Mouse (Mus musculus): ENCODE data around the gene Nsun6. TPM values are rescaled to one million over a fixed set of nuclear protein-coding genes. Genes with fewer than 3 reads are reported as not detected.
A peak's percentile ranks its signal among the peaks of the same experiment; 100 is the strongest.

Gene Nsun6
- polyA plus RNA-seq (2014; fragmentation: Nextera tagmentation; extraction: Ambion mirVana) = 12.8 and 15.0 TPM in 2 replicates

GRCm38 (mm10) chr2:15054945-15055637 is at the start of gene Nsun6:
Gene Nsun6 (minus strand): TSS chr2:15055069.
- H3K9me3 ChIP-seq (replicated peaks; ENCODE audit: control insufficient read depth, low read length) = no peaks in the 10 kb centered on the region
- peak; percentile 100 for ATAC-seq (replicated peaks; ENCODE audit: insufficient number of reproducible peaks, low FRiP score, low TSS enrichment, low read depth)

GRCm38 (mm10) chr2:15104386-15104785 is 49.5 kb upstream of the Nsun6 start:
- no peak overlapping the region for H3K27ac ChIP-seq (replicated peaks; ENCODE audit: low read depth, low read length)
- ATAC-seq (replicated peaks; ENCODE audit: insufficient number of reproducible peaks, low FRiP score, low TSS enrichment, low read depth) (no peak), DNase-seq (ENCODE audit: low spot score) (no peak)
- H3K9ac ChIP-seq (replicated peaks; ENCODE audit: low read length) = no peak overlapping the region
- H3K4me2 ChIP-seq (ENCODE audit: low read depth, low read length) = no peak overlapping the region
- WGBS = 55% methylated on average over 1 of the region's 1 CpGs
- H3K9me3 ChIP-seq (replicated peaks; ENCODE audit: control insufficient read depth, low read length) = no peaks in the 10 kb centered on the region
- no peak overlapping the region for H3K4me3 ChIP-seq (ENCODE audit: low read depth, low read length)
- H3K4me1 ChIP-seq (ENCODE audit: control insufficient read depth, insufficient read depth, low read length) = no peaks in the 10 kb centered on the region; the same call in 1 of the 2 replicates
- H3K36me3 ChIP-seq (replicated peaks; ENCODE audit: control insufficient read depth, insufficient read depth, low read depth, low read length) = no peaks in the 10 kb centered on the region
- no peaks in the 10 kb centered on the region for H3K27me3 ChIP-seq (ENCODE audit: control insufficient read depth, insufficient read depth, low read length)

More at GRCm38 (mm10) chr2:15054945-15055637, at the start of gene Nsun6:
- H3K27me3 ChIP-seq (ENCODE audit: control insufficient read depth, insufficient read depth, low read length) = no peaks in the 10 kb centered on the region
- peak within 1 kb of the TSS; percentile 98 for H3K9ac ChIP-seq (replicated peaks; ENCODE audit: low read length)
- no peaks in the 10 kb centered on the region for H3K36me3 ChIP-seq (replicated peaks; ENCODE audit: control insufficient read depth, insufficient read depth, low read depth, low read length)
- peak; percentile 95 for DNase-seq (ENCODE audit: low spot score)
- peak within 1 kb of the TSS; percentile 61 for H3K4me2 ChIP-seq (ENCODE audit: low read depth, low read length)
- H3K4me1 ChIP-seq (ENCODE audit: control insufficient read depth, insufficient read depth, low read length) = no peaks in the 10 kb centered on the region
- peak within 1 kb of the TSS; percentile 84 for H3K4me3 ChIP-seq (ENCODE audit: low read depth, low read length)
- WGBS = under 1% methylated on average over 63 of the region's 75 CpGs
- H3K27ac ChIP-seq (replicated peaks; ENCODE audit: low read depth, low read length) = peak within 1 kb of the TSS; percentile 94

GRCm38 (mm10) chr2:15096514-15097090 is 41.7 kb upstream of the Nsun6 start:
- H3K4me2 ChIP-seq (ENCODE audit: low read depth, low read length) = no peak overlapping the region
- no peaks in the 10 kb centered on the region for H3K9me3 ChIP-seq (replicated peaks; ENCODE audit: control insufficient read depth, low read length)
- no peaks in the 10 kb centered on the region for H3K27me3 ChIP-seq (ENCODE audit: control insufficient read depth, insufficient read depth, low read length)
- H3K4me1 ChIP-seq (ENCODE audit: control insufficient read depth, insufficient read depth, low read length) = no peaks in the 10 kb centered on the region
- no peaks in the 10 kb centered on the region for H3K36me3 ChIP-seq (replicated peaks; ENCODE audit: control insufficient read depth, insufficient read depth, low read depth, low read length)
- peak; percentile 51 for DNase-seq (ENCODE audit: low spot score)
- no peak overlapping the region for H3K4me3 ChIP-seq (ENCODE audit: low read depth, low read length)
- WGBS = 68% methylated on average over 3 of the region's 3 CpGs
- H3K27ac ChIP-seq (replicated peaks; ENCODE audit: low read depth, low read length) = no peak overlapping the region
- ATAC-seq (replicated peaks; ENCODE audit: insufficient number of reproducible peaks, low FRiP score, low TSS enrichment, low read depth) = no peak
- H3K9ac ChIP-seq (replicated peaks; ENCODE audit: low read length) = no peak overlapping the region

- Histone ChIP-seq H3K9me3 (replicated peaks; ENCODE audit: control insufficient read depth, low read length) (no peaks in the 10 kb centered on the region), H3K4me3 (ENCODE audit: low read depth, low read length) (no peak overlapping the region), H3K27me3 (ENCODE audit: control insufficient read depth, insufficient read depth, low read length) (no peaks in the 10 kb centered on the region), H3K4me2 (ENCODE audit: low read depth, low read length) (no peak overlapping the region), H3K4me1 (ENCODE audit: control insufficient read depth, insufficient read depth, low read length) (no peaks in the 10 kb centered on the region), H3K27ac (replicated peaks; ENCODE audit: low read depth, low read length) (no peak overlapping the region), H3K9ac (replicated peaks; ENCODE audit: low read length) (no peak overlapping the region), H3K36me3 (replicated peaks; ENCODE audit: control insufficient read depth, insufficient read depth, low read depth, low read length) (0 out of 2 replicates have a peak, but pooled peaks cover 2% of the 10 kb centered on the region)
- DNase-seq (ENCODE audit: low spot score) (no peak), ATAC-seq (replicated peaks; ENCODE audit: insufficient number of reproducible peaks, low FRiP score, low TSS enrichment, low read depth) (no peak)
- 86% methylated on average over 1 of the region's 1 CpGs for WGBS
Observed at GRCm38 (mm10) chr2:15087308-15087707, 32.4 kb upstream of the Nsun6 start.

- no peak for ATAC-seq (replicated peaks; ENCODE audit: insufficient number of reproducible peaks, low FRiP score, low TSS enrichment, low read depth)
- Histone ChIP-seq H3K4me3 (ENCODE audit: low read depth, low read length) (no peak overlapping the region), H3K9ac (replicated peaks; ENCODE audit: low read length) (no peak overlapping the region), H3K9me3 (replicated peaks; ENCODE audit: control insufficient read depth, low read length) (no peaks in the 10 kb centered on the region), H3K4me1 (ENCODE audit: control insufficient read depth, insufficient read depth, low read length) (no peaks in the 10 kb centered on the region), H3K4me2 (ENCODE audit: low read depth, low read length) (no peak overlapping the region), H3K27ac (replicated peaks; ENCODE audit: low read depth, low read length) (no peak overlapping the region), H3K36me3 (replicated peaks; ENCODE audit: control insufficient read depth, insufficient read depth, low read depth, low read length) (peaks cover 2% of the 10 kb centered on the region; the same call in 1 of the 2 replicates), H3K27me3 (ENCODE audit: control insufficient read depth, insufficient read depth, low read length) (no peaks in the 10 kb centered on the region)
- no peak for DNase-seq (ENCODE audit: low spot score)
- 90% methylated on average over 2 of the region's 2 CpGs for WGBS
Observed at GRCm38 (mm10) chr2:15083702-15084101, 28.8 kb upstream of the Nsun6 start.

GRCm38 (mm10) chr2:15067091-15067490 is 12.2 kb upstream of the Nsun6 start:
- Histone ChIP-seq H3K27me3 (ENCODE audit: control insufficient read depth, insufficient read depth, low read length) (no peaks in the 10 kb centered on the region), H3K9me3 (replicated peaks; ENCODE audit: control insufficient read depth, low read length) (no peaks in the 10 kb centered on the region), H3K36me3 (replicated peaks; ENCODE audit: control insufficient read depth, insufficient read depth, low read depth, low read length) (peaks cover 3% of the 10 kb centered on the region; the same call in 1 of the 2 replicates), H3K9ac (replicated peaks; ENCODE audit: low read length) (no peak overlapping the region), H3K4me2 (ENCODE audit: low read depth, low read length) (no peak overlapping the region), H3K4me1 (ENCODE audit: control insufficient read depth, insufficient read depth, low read length) (no peaks in the 10 kb centered on the region), H3K4me3 (ENCODE audit: low read depth, low read length) (no peak overlapping the region), H3K27ac (replicated peaks; ENCODE audit: low read depth, low read length) (no peak overlapping the region)
- no peak for ATAC-seq (replicated peaks; ENCODE audit: insufficient number of reproducible peaks, low FRiP score, low TSS enrichment, low read depth)
- WGBS = 81% methylated on average over 5 of the region's 5 CpGs
- DNase-seq (ENCODE audit: low spot score) = no peak

- no peak overlapping the region for H3K27ac ChIP-seq (replicated peaks; ENCODE audit: low read depth, low read length)
- DNase-seq (ENCODE audit: low spot score) (no peak), ATAC-seq (replicated peaks; ENCODE audit: insufficient number of reproducible peaks, low FRiP score, low TSS enrichment, low read depth) (no peak)
- no peak overlapping the region for H3K9ac ChIP-seq (replicated peaks; ENCODE audit: low read length)
- H3K4me3 ChIP-seq (ENCODE audit: low read depth, low read length) = no peak overlapping the region
- H3K4me2 ChIP-seq (ENCODE audit: low read depth, low read length) = no peak overlapping the region
- WGBS = 82% methylated on average over 2 of the region's 2 CpGs
- no peaks in the 10 kb centered on the region for H3K27me3 ChIP-seq (ENCODE audit: control insufficient read depth, insufficient read depth, low read length)
- H3K9me3 ChIP-seq (replicated peaks; ENCODE audit: control insufficient read depth, low read length) = no peaks in the 10 kb centered on the region
- H3K4me1 ChIP-seq (ENCODE audit: control insufficient read depth, insufficient read depth, low read length) = no peaks in the 10 kb centered on the region
- H3K36me3 ChIP-seq (replicated peaks; ENCODE audit: control insufficient read depth, insufficient read depth, low read depth, low read length) = no peaks in the 10 kb centered on the region
Observed at GRCm38 (mm10) chr2:15065447-15065846, 10.6 kb upstream of the Nsun6 start.
